Mouse (Mus musculus) embryonic facial prominence, embryonic 12.5 days (tissue): ENCODE data around the gene Ppp1r12a. TPM values are rescaled to one million over a fixed set of nuclear protein-coding genes. Genes with fewer than 3 reads are reported as not detected.
A peak's percentile ranks its signal among the peaks of the same experiment; 100 is the strongest.

ENCODE experiments used
- ATAC-seq: fragments of 200-750 bp; cut with Nextera tagmentation; 2 replicates; pipeline ENCODE4 v1.8.0; 2017; ENCODE audit not compliant: insufficient number of reproducible peaks, insufficient read depth, low FRiP score, low TSS enrichment
- H3K27ac ChIP-seq: fragments of 300-500 bp; sonication (generic); 2 replicates; pipeline ENCODE4 v1.5.1; 2016; ENCODE audit warnings: mild to moderate bottlenecking
- H3K27me3 ChIP-seq: fragments of 300-500 bp; sonication (generic); 2 replicates; pipeline ENCODE4 v1.6.1; 2016; ENCODE audit warnings: mild to moderate bottlenecking, moderate library complexity
- H3K36me3 ChIP-seq: fragments of 300-500 bp; sonication (generic); 2 replicates; pipeline ENCODE4 v1.6.1; 2016; ENCODE audit warnings: mild to moderate bottlenecking
- H3K4me1 ChIP-seq: fragments of 300-500 bp; sonication (generic); 2 replicates; pipeline ENCODE4 v1.6.1; 2016
- H3K4me2 ChIP-seq: fragments of 300-500 bp; sonication (generic); replicated peaks from 2 replicates; pipeline ENCODE4 v1.6.1; 2016; ENCODE audit warnings: mild to moderate bottlenecking, moderate library complexity
- H3K4me3 ChIP-seq: fragments of 300-500 bp; sonication (generic); 2 replicates; pipeline ENCODE4 v1.5.1; 2016; ENCODE audit warnings: mild to moderate bottlenecking
- H3K9ac ChIP-seq: fragments of 300-500 bp; sonication (generic); 2 replicates; pipeline ENCODE4 v1.6.1; 2016; ENCODE audit warnings: mild to moderate bottlenecking, moderate library complexity
- H3K9me3 ChIP-seq: fragments of 300-500 bp; sonication (generic); 2 replicates; pipeline ENCODE4 v1.6.1; 2016; ENCODE audit warnings: mild to moderate bottlenecking, moderate library complexity
- WGBS: fragments of 180-500 bp; shearing (Covaris S2); methylation state at CpG from one replicate; pipeline ENCODE4 v1.1.7; 2016; 5-methylcytosine and 5-hydroxymethylcytosine counted together
- polyA plus RNA-seq: library from polyadenylated mRNA; unstranded; fragments of >200 nt; fragmentation: Nextera tagmentation; extraction: Ambion mirVana; gene quantifications from 2 replicates; pipeline ENCODE4 v1.2.1, GENCODE M21; 2016

The Ppp1r12a gene
- polyA plus RNA-seq, 1 experiment from 2014 or later = 85.8 TPM

DNA sequence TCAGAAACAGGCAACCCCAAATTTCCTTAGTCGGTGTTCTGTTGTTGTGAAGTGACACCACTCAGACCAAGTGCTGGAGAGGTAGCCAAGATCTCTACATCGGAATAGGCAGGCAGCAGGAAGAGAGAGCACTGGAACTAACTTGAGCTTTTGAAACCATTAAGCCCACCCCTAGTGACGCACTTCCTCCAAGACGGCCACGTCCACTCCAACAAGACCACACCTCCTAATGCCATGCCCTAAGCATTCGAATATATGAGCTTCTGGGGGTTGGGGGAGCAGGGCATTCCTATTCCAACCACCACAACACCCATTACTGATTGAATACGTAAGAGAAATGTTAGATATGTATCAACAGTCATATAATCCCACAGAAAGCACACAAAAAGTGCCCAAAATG, 134.5 kb downstream of the Ppp1r12a start:
- no peaks in the 10 kb centered on the region for H3K9me3 ChIP-seq
- H3K4me3 ChIP-seq = no peak overlapping the region
- no peak for ATAC-seq
- H3K9ac ChIP-seq = no peak overlapping the region
- no peaks in the 10 kb centered on the region for H3K36me3 ChIP-seq
- no peaks in the 10 kb centered on the region for H3K27me3 ChIP-seq
- WGBS = 93% methylated on average over 7 of the region's 7 CpGs
- H3K27ac ChIP-seq = no peak overlapping the region
- H3K4me1 ChIP-seq = no peaks in the 10 kb centered on the region
- no peak overlapping the region for H3K4me2 ChIP-seq

DNA sequence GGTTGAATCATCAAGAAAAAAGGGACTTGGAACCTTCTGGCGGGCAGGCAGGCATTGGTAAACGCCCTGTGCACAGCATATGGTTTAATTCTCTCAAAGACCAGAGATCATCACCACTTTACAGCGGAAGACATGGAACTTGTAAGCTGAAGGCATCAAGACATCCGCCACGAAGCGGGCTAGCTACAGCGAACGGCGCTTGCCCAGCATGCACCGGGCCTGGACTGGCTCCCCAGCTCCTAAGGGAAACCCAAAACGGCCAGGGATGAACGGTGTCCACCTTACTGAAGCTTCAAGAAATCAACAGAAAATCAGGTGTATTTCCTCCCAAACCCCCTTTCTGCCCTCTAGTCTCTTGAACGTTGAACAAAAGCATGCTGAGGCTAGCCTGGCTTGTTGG, 136.3 kb downstream of the Ppp1r12a start:
- Histone ChIP-seq H3K4me2 (no peak overlapping the region), H3K27ac (no peak overlapping the region), H3K4me3 (no peak overlapping the region), H3K9ac (no peak overlapping the region), H3K4me1 (no peaks in the 10 kb centered on the region), H3K9me3 (no peaks in the 10 kb centered on the region), H3K27me3 (no peaks in the 10 kb centered on the region), H3K36me3 (no peaks in the 10 kb centered on the region)
- ATAC-seq = no peak
- WGBS = 94% methylated on average over 13 of the region's 13 CpGs

- no peaks in the 10 kb centered on the region for H3K27me3 ChIP-seq
- no peaks in the 10 kb centered on the region for H3K4me1 ChIP-seq
- no peak overlapping the region for H3K4me2 ChIP-seq
- no peak overlapping the region for H3K4me3 ChIP-seq
- H3K9ac ChIP-seq = no peak overlapping the region
- H3K9me3 ChIP-seq = no peaks in the 10 kb centered on the region
- H3K27ac ChIP-seq = no peak overlapping the region
- WGBS = 87% methylated on average over 16 of the region's 17 CpGs
- H3K36me3 ChIP-seq = no peaks in the 10 kb centered on the region
- ATAC-seq = no peak
Observed at GRCm38 (mm10) chr10:108298841-108299545, 137.0 kb downstream of the Ppp1r12a start.

DNA sequence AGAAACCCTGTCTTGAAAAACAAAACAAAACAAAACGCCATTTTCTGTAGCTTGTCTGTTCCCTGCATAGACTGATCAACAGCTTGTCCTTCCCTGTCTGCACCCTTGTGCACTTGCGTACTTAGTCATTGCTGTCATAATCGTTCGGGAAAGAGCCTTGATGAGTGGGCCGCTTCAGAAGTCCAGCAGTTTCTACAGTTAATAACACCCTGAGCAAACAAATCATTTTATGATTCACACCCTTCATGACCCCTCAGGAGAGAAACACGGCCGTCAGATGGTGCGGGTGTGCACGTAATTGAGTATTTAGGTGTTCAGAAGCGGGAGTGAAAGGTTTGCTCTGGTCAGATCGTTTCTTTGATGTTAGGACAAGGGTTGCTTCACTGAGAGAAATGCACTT, 137.8 kb downstream of the Ppp1r12a start:
- Histone ChIP-seq H3K36me3 (no peaks in the 10 kb centered on the region), H3K4me3 (no peak overlapping the region), H3K9me3 (no peaks in the 10 kb centered on the region), H3K27ac (no peak overlapping the region), H3K27me3 (no peaks in the 10 kb centered on the region), H3K4me2 (no peak overlapping the region), H3K9ac (no peak overlapping the region), H3K4me1 (no peaks in the 10 kb centered on the region)
- ATAC-seq = no peak
- 76% methylated on average over 11 of the region's 11 CpGs for WGBS

DNA sequence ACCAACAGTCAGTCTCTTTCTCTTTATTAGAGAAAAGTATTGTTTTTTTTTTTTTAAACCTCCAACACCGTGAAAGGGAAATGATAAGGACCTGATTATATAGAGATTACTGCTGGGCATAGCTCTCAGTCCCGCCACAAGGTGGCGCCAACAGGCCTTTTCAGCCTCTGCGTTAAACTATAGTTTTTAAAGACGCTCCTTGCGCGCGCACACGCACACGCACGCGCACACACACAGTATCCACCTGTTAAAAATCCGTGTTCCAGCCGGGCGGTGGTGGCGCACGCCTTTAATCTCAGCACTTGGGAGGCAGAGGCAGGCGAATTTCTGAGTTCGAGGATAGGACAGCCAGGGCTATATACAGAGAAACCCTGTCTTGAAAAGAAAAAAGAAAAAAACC, 138.8 kb downstream of the Ppp1r12a start:
- Histone ChIP-seq H3K9me3 (no peaks in the 10 kb centered on the region), H3K27me3 (no peaks in the 10 kb centered on the region), H3K36me3 (no peaks in the 10 kb centered on the region), H3K27ac (no peak overlapping the region), H3K4me3 (no peak overlapping the region), H3K9ac (no peak overlapping the region), H3K4me1 (no peaks in the 10 kb centered on the region), H3K4me2 (no peak overlapping the region; the same call in 1 of the 2 replicates)
- WGBS = 11% methylated on average over 19 of the region's 19 CpGs
- 0 out of 2 replicates have a peak, but pooled peaks have one; percentile 60 for ATAC-seq

- Histone ChIP-seq H3K4me3 (no peak overlapping the region), H3K4me1 (no peaks in the 10 kb centered on the region), H3K4me2 (no peak overlapping the region), H3K9me3 (no peaks in the 10 kb centered on the region), H3K9ac (no peak overlapping the region), H3K36me3 (no peaks in the 10 kb centered on the region), H3K27me3 (no peaks in the 10 kb centered on the region), H3K27ac (no peak overlapping the region)
- 64% methylated on average over 11 of the region's 11 CpGs for WGBS
- no peak for ATAC-seq
Observed at GRCm38 (mm10) chr10:108307772-108308171, 145.8 kb downstream of the Ppp1r12a start.

DNA sequence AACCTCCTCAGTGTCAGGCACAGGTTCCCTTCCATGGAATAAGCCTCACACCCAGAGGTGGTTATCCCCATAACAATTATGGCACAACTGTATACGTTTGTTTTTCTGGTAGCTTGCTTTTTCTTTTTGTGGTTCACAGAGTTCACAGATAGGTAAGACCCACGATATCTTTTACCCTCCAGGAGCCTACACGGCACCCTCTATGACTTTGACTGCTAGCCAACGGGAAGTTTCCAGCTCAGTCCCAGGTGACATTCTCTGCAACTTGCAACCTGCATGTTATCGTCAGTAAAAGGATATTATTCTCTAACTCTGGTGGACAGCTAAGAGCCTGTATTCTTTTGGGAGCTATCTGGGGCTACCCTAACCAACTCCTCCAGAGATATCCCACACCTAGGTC, 148.2 kb downstream of the Ppp1r12a start:
- WGBS = 88% methylated on average over 5 of the region's 5 CpGs
- H3K4me1 ChIP-seq = no peaks in the 10 kb centered on the region
- H3K27me3 ChIP-seq = no peaks in the 10 kb centered on the region

DNA sequence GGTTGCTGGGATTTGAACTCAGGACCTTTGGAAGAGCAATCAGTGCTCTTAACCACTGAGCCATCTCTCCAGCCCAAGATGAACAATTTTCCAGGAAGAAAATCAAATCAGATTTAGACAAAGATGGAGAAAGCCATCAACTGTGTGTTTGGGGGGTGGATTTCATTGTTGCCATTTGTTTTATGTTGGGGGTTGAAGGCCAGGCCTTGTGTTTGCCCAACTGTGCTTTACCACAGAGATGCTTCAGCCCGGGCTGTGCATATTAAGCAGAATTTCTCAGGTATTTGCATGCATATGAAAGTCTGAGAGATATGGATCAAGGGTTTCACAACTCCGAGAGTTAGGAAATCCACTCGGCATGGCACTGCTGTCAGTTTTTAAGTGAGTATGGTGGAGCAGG, 149.4 kb downstream of the Ppp1r12a start:
- 85% methylated on average over 3 of the region's 3 CpGs for WGBS
- ATAC-seq = no peak

More for the DNA sequence above, 148.2 kb downstream of the Ppp1r12a start:
- H3K9me3 ChIP-seq = no peaks in the 10 kb centered on the region
- no peak overlapping the region for H3K9ac ChIP-seq
- H3K27ac ChIP-seq = no peak overlapping the region
- no peak overlapping the region for H3K4me2 ChIP-seq
- no peaks in the 10 kb centered on the region for H3K36me3 ChIP-seq
- no peak overlapping the region for H3K4me3 ChIP-seq
- ATAC-seq = no peak

GRCm38 (mm10) chr10:108313845-108314244, 151.9 kb downstream of the Ppp1r12a start:
- no peaks in the 10 kb centered on the region for H3K27me3 ChIP-seq
- no peaks in the 10 kb centered on the region for H3K36me3 ChIP-seq
- no peak overlapping the region for H3K27ac ChIP-seq
- 54% methylated on average over 6 of the region's 6 CpGs for WGBS
- H3K4me3 ChIP-seq = no peak overlapping the region
- H3K9me3 ChIP-seq = no peaks in the 10 kb centered on the region
- no peak for ATAC-seq
- no peak overlapping the region for H3K4me2 ChIP-seq
- no peak overlapping the region for H3K9ac ChIP-seq
- H3K4me1 ChIP-seq = no peaks in the 10 kb centered on the region

More for the DNA sequence above, 149.4 kb downstream of the Ppp1r12a start:
- Histone ChIP-seq H3K27me3 (no peaks in the 10 kb centered on the region), H3K9ac (no peak overlapping the region), H3K9me3 (no peaks in the 10 kb centered on the region), H3K4me1 (no peaks in the 10 kb centered on the region), H3K4me3 (no peak overlapping the region), H3K36me3 (no peaks in the 10 kb centered on the region), H3K27ac (no peak overlapping the region), H3K4me2 (no peak overlapping the region)

DNA sequence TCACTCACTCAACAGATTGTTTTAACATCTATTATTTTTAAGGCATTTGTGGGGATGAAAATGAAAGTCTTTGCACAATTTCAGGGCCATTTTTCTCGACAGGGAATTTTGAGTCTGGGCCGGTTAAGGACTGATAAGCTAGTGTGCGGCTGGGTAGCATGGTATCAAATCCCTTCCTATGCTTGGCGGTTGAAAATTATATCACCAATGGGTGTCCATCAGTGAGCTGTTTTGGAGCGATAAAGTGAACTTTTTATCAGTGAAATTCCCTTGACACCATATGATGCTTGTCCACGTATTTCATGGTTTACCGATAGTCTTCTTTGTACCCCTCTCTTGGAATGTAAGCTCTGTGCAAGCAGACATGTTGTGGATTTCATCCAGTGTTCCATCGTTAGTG, 152.4 kb downstream of the Ppp1r12a start:
- no peak overlapping the region for H3K27ac ChIP-seq
- ATAC-seq = no peak

GRCm38 (mm10) chr10:108315236-108315635, 153.2 kb downstream of the Ppp1r12a start:
- Histone ChIP-seq H3K36me3 (no peaks in the 10 kb centered on the region), H3K4me3 (no peak overlapping the region), H3K27me3 (no peaks in the 10 kb centered on the region), H3K4me2 (no peak overlapping the region), H3K9ac (no peak overlapping the region), H3K9me3 (no peaks in the 10 kb centered on the region), H3K4me1 (no peaks in the 10 kb centered on the region), H3K27ac (no peak overlapping the region)
- 96% methylated on average over 7 of the region's 7 CpGs for WGBS
- no peak for ATAC-seq

More for the DNA sequence above, 152.4 kb downstream of the Ppp1r12a start:
- Histone ChIP-seq H3K9ac (no peak overlapping the region), H3K4me3 (no peak overlapping the region), H3K9me3 (no peaks in the 10 kb centered on the region), H3K4me1 (no peaks in the 10 kb centered on the region), H3K4me2 (no peak overlapping the region), H3K27me3 (no peaks in the 10 kb centered on the region), H3K36me3 (no peaks in the 10 kb centered on the region)
- WGBS = 87% methylated on average over 8 of the region's 8 CpGs

DNA sequence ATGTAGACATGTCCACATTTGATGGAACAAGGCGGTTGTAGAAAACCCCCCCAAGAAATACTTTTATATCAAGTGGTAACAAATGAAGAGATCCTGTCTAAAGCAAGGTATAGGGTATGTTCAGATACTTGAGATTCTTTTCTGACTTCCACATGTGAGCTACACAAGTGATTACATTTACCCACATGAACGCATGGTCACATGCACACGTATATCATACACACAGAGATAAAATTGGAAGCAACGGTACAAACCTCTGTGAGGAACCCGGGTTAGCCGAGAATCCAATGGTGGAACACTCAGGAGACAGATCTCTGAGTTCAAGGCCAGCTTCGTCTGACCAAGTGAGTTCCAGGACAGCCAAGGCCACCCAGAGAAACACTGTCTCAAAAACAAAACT, 166.4 kb downstream of the Ppp1r12a start:
- Histone ChIP-seq H3K36me3 (no peaks in the 10 kb centered on the region), H3K9ac (no peak overlapping the region)

More for the DNA sequence above, 166.4 kb downstream of the Ppp1r12a start:
- Histone ChIP-seq H3K4me3 (no peak overlapping the region), H3K9me3 (no peaks in the 10 kb centered on the region), H3K27me3 (peaks cover 14% of the 10 kb centered on the region; the same call in 1 of the 2 replicates), H3K4me2 (no peak overlapping the region), H3K4me1 (no peaks in the 10 kb centered on the region), H3K27ac (no peak overlapping the region)
- ATAC-seq = no peak
- WGBS = 84% methylated on average over 7 of the region's 7 CpGs
